In the genomic region with DNA sequence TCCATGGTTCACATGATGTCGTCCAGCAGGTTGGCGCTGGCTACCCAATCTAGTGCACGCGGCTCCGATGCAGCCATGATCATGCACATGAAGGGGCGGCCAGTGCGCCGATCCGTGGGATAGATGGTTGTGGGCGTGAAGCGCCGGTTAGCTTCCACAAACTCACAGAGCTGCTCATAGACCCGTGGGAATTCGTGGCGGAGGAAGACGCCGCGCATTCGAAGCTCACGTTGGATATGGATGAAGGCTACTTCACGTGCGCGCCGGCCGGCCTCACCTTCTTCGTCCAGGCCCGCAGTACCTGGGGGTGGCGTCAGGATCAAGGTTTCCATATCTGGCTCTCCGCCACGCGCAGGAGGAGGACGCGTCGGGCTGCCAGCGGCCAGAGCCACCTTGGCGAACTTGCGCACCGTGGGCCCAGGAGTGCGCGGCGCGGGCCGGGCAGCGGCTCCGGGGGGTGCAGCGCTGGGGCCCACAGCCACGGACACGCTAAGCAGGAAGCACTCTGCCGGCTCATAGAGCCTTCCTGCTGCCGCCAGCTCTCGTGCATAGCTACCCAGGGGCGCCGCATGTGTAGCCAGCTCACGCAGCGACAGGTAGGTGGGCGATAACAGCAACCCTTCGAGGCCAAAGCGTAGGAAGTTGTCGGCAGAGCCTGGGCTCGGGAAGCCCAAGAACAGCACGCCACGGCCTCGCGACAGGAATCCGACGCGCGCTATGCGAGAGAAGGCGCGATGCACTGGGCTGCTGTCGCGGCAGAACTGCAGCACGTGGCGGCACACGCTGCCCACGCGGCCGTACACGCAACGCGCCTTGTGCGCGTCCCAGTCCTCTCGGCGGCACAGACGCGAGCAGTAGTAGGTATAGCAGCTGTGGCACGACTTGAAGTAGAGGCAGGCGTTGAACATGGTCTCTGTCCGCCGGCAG, we compare ENCODE assay signal across 8 mouse cellular contexts. TPM values are rescaled to one million over a fixed set of nuclear protein-coding genes. Genes with fewer than 3 reads are reported as not detected.
DNase-seq lines count a peak whose midpoint lies in the region; ATAC-seq lines count a peak whose summit lies in the region.

No protein-coding gene starts in this region.

- peak; percentile 12 for DNase-seq in gastrocnemius, postnatal 14 days
- DNase-seq in gastrocnemius, postnatal 36 days = no peak
- DNase-seq in right cerebral cortex, postnatal 4 days = peak; percentile 37
- no peak for DNase-seq in right cerebral cortex, postnatal 10 days (ENCODE audit: low spot score in 2 of 2)
- DNase-seq in adipocyte (ENCODE audit: low spot score) = no peak
- no peak for DNase-seq in right cerebral cortex, postnatal 25 days

- H3K4me3 ChIP-seq in forebrain, embryonic 16.5 days (replicated peaks; ENCODE audit: low read length) = peak overlapping the region; percentile 25
- H3K4me3 ChIP-seq in liver, embryonic 15.5 days (replicated peaks) = 0 out of 2 replicates have a peak overlapping the region, but pooled peaks have one; percentile 8

- H3K9ac ChIP-seq in forebrain, embryonic 16.5 days (replicated peaks; ENCODE audit: low read depth, low read length) = peak overlapping the region; percentile 22; the same call in 1 of the 2 replicates
- no peak overlapping the region for H3K9ac ChIP-seq in liver, embryonic 15.5 days

- H3K36me3 ChIP-seq in forebrain, embryonic 16.5 days (ENCODE audit: control insufficient read depth, insufficient read depth) = no peaks in the 10 kb centered on the region
- H3K36me3 ChIP-seq in liver, embryonic 15.5 days (replicated peaks) = no peaks in the 10 kb centered on the region

- H3K4me2 ChIP-seq in forebrain, embryonic 16.5 days (ENCODE audit: low read length) = peak overlapping the region; percentile 44
- peak overlapping the region; percentile 38 for H3K4me2 ChIP-seq in liver, embryonic 15.5 days

- H3K27me3 ChIP-seq in forebrain, embryonic 16.5 days (replicated peaks; ENCODE audit: control insufficient read depth, insufficient read depth, low read length) = peaks cover 54% of the 10 kb centered on the region
- H3K27me3 ChIP-seq in liver, embryonic 15.5 days = peaks cover 67% of the 10 kb centered on the region

- no peak overlapping the region for H3K27ac ChIP-seq in forebrain, embryonic 16.5 days (ENCODE audit: low read length)
- no peak overlapping the region for H3K27ac ChIP-seq in liver, embryonic 15.5 days (replicated peaks)

- no peaks in the 10 kb centered on the region for H3K9me3 ChIP-seq in forebrain, embryonic 16.5 days (ENCODE audit: control insufficient read depth, low read length)
- H3K9me3 ChIP-seq in liver, embryonic 15.5 days (replicated peaks) = no peaks in the 10 kb centered on the region

- peaks cover 66% of the 10 kb centered on the region for H3K4me1 ChIP-seq in forebrain, embryonic 16.5 days (replicated peaks; ENCODE audit: control insufficient read depth, insufficient read depth, low read length)
- H3K4me1 ChIP-seq in liver, embryonic 15.5 days (replicated peaks) = peaks cover 89% of the 10 kb centered on the region

- ATAC-seq in forebrain, embryonic 16.5 days = no peak
- no peak for ATAC-seq in liver, embryonic 15.5 days (ENCODE audit: insufficient read depth)

- intact Hi-C loops in gastrocnemius, postnatal 14 days (cut with DNase I; ENCODE audit: low total_unique reads) = loop anchor here (10.0 kb wide), 1 partner anchor 62 kb away; no protein-coding TSS in a partner anchor
- intact Hi-C loops in gastrocnemius, postnatal 36 days (cut with DNase I) = loop anchor here (5.0 kb wide), 1 partner anchor 155 kb away; a partner anchor contains a TSS

- 16% methylated on average over 92 of the region's 92 CpGs for WGBS in forebrain, embryonic 16.5 days
- WGBS in liver, embryonic 15.5 days (ENCODE audit: insufficient replicate concordance) = 18% methylated on average over 92 of the region's 92 CpGs

RNA-seq across cellular contexts. Expression of a gene that starts 2.2 kb away (rescaled TPM):
- 10 to 100 TPM; 42.6 to 44.8 TPM for total RNA-seq in gastrocnemius, postnatal 14 days (2021)
- total RNA-seq in gastrocnemius, postnatal 36 days (2021) = 10 to 100 TPM; 50.2 to 53.9 TPM
- 141 and 145 TPM in 2 replicates for polyA plus RNA-seq in forebrain, embryonic 16.5 days (2015; fragmentation: Nextera tagmentation; extraction: Ambion mirVana)
- polyA plus RNA-seq in liver, embryonic 15.5 days (2015; fragmentation: Nextera tagmentation; extraction: Ambion mirVana) = 31.2 and 36.3 TPM in 2 replicates

RNA-seq across cellular contexts. Expression of a gene that starts 2.6 kb away (rescaled TPM):
- total RNA-seq in gastrocnemius, postnatal 14 days (2021) = under 1 TPM; 0.68 to 0.80 TPM
- total RNA-seq in gastrocnemius, postnatal 36 days (2021) = 1 to 10 TPM in 1 of 2 experiments, under 1 TPM in 1; 0.74 to 4.7 TPM
- polyA plus RNA-seq in forebrain, embryonic 16.5 days (2015; fragmentation: Nextera tagmentation; extraction: Ambion mirVana) = 1.0 and 2.8 TPM in 2 replicates
- 0.32 and 7.7 TPM in 2 replicates for polyA plus RNA-seq in liver, embryonic 15.5 days (2015; fragmentation: Nextera tagmentation; extraction: Ambion mirVana)

RNA-seq across cellular contexts. Expression of a gene that starts 4.3 kb away (rescaled TPM):
- total RNA-seq in gastrocnemius, postnatal 14 days (2021) = under 1 TPM in 1 of 2 experiments, not detected in 1; 0.10 TPM
- total RNA-seq in gastrocnemius, postnatal 36 days (2021) = not detected
- polyA plus RNA-seq in forebrain, embryonic 16.5 days (2015; fragmentation: Nextera tagmentation; extraction: Ambion mirVana) = 5.8 and 7.7 TPM in 2 replicates
- polyA plus RNA-seq in liver, embryonic 15.5 days (2015; fragmentation: Nextera tagmentation; extraction: Ambion mirVana) = 0.03 TPM in 1 of 2 replicates, not detected in the other

RNA-seq across cellular contexts. Expression of a gene that starts 19.6 kb away (rescaled TPM):
- total RNA-seq in gastrocnemius, postnatal 14 days (2021) = 100 to 1,000 TPM; 164 to 173 TPM
- total RNA-seq in gastrocnemius, postnatal 36 days (2021) = 100 to 1,000 TPM; 139 to 157 TPM
- 327 and 359 TPM in 2 replicates for polyA plus RNA-seq in forebrain, embryonic 16.5 days (2015; fragmentation: Nextera tagmentation; extraction: Ambion mirVana)
- 186 and 201 TPM in 2 replicates for polyA plus RNA-seq in liver, embryonic 15.5 days (2015; fragmentation: Nextera tagmentation; extraction: Ambion mirVana)

RNA-seq across cellular contexts. Expression of a gene that starts 30.5 kb away (rescaled TPM):
- 10 to 100 TPM in 1 of 2 experiments, 1 to 10 TPM in 1; 9.7 to 13.3 TPM for total RNA-seq in gastrocnemius, postnatal 14 days (2021)
- total RNA-seq in gastrocnemius, postnatal 36 days (2021) = 10 to 100 TPM in 1 of 2 experiments, 1 to 10 TPM in 1; 9.8 to 11.5 TPM
- polyA plus RNA-seq in forebrain, embryonic 16.5 days (2015; fragmentation: Nextera tagmentation; extraction: Ambion mirVana) = 26.8 and 29.5 TPM in 2 replicates
- 14.1 and 15.1 TPM in 2 replicates for polyA plus RNA-seq in liver, embryonic 15.5 days (2015; fragmentation: Nextera tagmentation; extraction: Ambion mirVana)

Comparison
In these comparisons a context has a peak if more than half of its experiments do, and no peak if none do; other contexts are left out.
1. DNase-seq: peak in gastrocnemius, postnatal 14 days (single experiment) and right cerebral cortex, postnatal 4 days (single experiment); none in gastrocnemius, postnatal 36 days (0 of 2), right cerebral cortex, postnatal 10 days (0 of 2), adipocyte (single experiment) and right cerebral cortex, postnatal 25 days (single experiment).